Mouse (Mus musculus) subcutaneous adipose tissue, adult 2 months (tissue): ENCODE measurements around the gene Unc79. TPM values are rescaled to one million over a fixed set of nuclear protein-coding genes. Genes with fewer than 3 reads are reported as not detected.

ENCODE experiments used
- polyA plus RNA-seq: library from polyadenylated mRNA; depleted of rRNA; stranded (reverse); fragments of >200 nt; gene quantifications from 2 replicates; pipeline ENCODE4 v1.2.3, GENCODE M21; 2012; ENCODE audit warnings: low replicate concordance; rRNA removed

The Unc79 gene
- 0.24 and 1.2 TPM in 2 replicates for polyA plus RNA-seq

DNA sequence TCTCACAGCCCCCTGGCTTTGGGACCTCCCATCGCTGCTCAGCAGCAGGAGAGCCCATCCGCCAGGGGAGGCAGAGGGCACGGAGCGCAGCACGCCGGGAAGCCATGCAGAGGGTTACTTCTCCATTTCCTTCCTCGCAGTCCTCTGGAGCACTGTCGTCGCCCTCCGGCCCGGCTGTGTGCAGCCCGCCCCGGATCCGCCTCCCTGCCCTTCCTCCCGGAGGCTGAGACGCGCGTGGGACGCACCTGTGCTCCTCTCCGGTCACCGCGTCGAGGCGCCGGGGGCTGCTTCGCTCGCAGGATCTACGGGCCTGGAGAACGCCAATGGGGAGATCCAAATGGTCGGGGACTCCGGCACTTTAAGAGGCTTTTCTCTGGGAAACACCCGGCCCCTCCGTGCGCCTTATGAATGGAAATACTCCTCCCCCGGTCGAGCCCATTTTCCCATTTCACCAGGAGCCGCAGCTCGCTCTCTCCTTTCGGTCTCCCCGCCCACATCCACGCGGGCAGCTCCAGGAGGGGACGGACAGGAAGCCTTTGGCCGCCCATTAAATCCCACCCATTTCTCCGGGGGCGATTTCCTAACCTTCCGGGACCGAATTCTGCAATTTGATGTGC, at the start of gene Unc79:
Unc79 (plus strand) TSS at position 82 of the 617 bp plus-strand sequence.

DNA sequence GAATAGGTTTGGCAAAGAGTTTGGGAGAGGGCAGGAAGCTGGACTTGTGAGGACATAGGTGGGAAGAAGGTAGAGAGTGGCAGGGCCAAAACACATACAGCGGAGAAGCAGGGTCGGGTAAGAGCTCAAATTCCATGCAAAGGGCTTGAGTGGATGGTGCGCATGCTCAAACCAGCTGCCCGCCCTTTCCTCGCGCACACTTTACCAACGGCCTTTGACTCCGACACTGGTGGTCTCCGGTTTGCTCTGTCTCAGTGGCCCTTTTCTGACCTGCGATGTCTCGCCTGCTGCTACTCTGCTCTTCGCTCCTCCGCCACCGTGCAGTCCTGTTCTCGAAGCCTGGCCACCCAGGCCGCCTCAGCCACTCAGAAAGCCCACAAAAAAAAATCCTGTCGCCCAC, 49.6 kb upstream of the Unc79 start, which contains the start of gene Cox8c:
Cox8c (plus strand) TSS at position 226 of the 400 bp plus-strand sequence.

Other genes starting within 250 kb of the Unc79 start
- gene Itpk1, start 243.9 kb upstream of the Unc79 start, polyA plus RNA-seq: 56.8 and 72.6 TPM in 2 replicates
- 0.50 TPM in 1 of 2 replicates, not detected in the other for gene Moap1, start 205.2 kb upstream of the Unc79 start, polyA plus RNA-seq
- 1.7 and 2.6 TPM in 2 replicates for gene Tmem251, start 205.1 kb upstream of the Unc79 start, polyA plus RNA-seq
- gene Gm28051, start 191.1 kb upstream of the Unc79 start, polyA plus RNA-seq: not detected in 2 replicates
- gene Gon7, start 191.1 kb upstream of the Unc79 start, polyA plus RNA-seq: 3.9 and 13.3 TPM in 2 replicates
- gene Ubr7, start 190.9 kb upstream of the Unc79 start, polyA plus RNA-seq: 14.4 and 21.8 TPM in 2 replicates
- 2.8 and 3.5 TPM in 2 replicates for gene Gm20604, start 190.2 kb upstream of the Unc79 start, polyA plus RNA-seq
- 13.7 and 25.4 TPM in 2 replicates for gene Btbd7, start 70.4 kb upstream of the Unc79 start, polyA plus RNA-seq
- not detected in 2 replicates for gene Cox8c, start 49.5 kb upstream of the Unc79 start, polyA plus RNA-seq